Mouse (Mus musculus) kidney, adult 11 months (tissue): ENCODE data around the gene Cbx4.

Source experiments
- DNase-seq: peaks from one replicate; pipeline ENCODE4 v3.0.0; 2022

The Cbx4 gene

GRCm38 (mm10) chr11:119039732-119040512 is 46.1 kb downstream of the Cbx4 start:
- DNase-seq = no peak

GRCm38 (mm10) chr11:119038744-119039484 is 47.1 kb downstream of the Cbx4 start:
- no peak for DNase-seq

- DNase-seq = no peak
Observed at GRCm38 (mm10) chr11:119037780-119038401, 48.1 kb downstream of the Cbx4 start.

- DNase-seq = no peak
Observed at GRCm38 (mm10) chr11:119036934-119037779, 48.9 kb downstream of the Cbx4 start.

- no peak for DNase-seq
Observed at GRCm38 (mm10) chr11:119036447-119036846, 49.6 kb downstream of the Cbx4 start.

- no peak for DNase-seq
Observed at GRCm38 (mm10) chr11:119035686-119036165, 50.3 kb downstream of the Cbx4 start.

- no peak for DNase-seq
Observed at GRCm38 (mm10) chr11:119035094-119035685, 50.8 kb downstream of the Cbx4 start.

- no peak for DNase-seq
Observed at GRCm38 (mm10) chr11:119034635-119035034, 51.4 kb downstream of the Cbx4 start.

- DNase-seq = peak; percentile 76
Observed at GRCm38 (mm10) chr11:119033874-119034558, 52.0 kb downstream of the Cbx4 start.
